Mouse (Mus musculus): Measurements from ENCODE around the gene Tut1.
"Not testable (repeated sequence)": the region's sequence is repeated elsewhere in the genome, so short reads cannot be mapped to it uniquely, and the experiment has no call there.

The Tut1 gene

GRCm38 (mm10) chr19:8942276-8942964 lies 11.2 kb upstream of the Tut1 start:
- in situ Hi-C loops (cut with MboI, MseI): no loop called here

DNA sequence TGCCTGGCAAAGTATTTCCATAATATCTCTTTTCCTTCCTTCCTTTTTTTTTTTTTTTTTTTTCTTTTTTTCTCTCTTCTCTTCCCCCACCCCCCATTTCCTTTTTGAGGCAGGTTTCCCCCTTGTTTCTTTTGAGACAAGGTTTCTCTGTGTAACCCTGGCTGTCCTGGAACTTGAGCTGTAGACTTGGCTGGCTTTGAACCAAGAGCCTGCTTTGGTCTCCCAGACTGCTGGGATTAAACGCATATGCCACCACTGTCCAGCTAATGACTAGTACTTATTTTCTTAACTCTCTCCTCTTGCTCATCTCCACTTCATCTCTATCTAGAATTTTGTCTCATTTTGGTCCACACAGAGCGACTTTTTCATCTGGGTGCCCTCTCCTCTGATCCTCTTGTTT lies 10.6 kb upstream of the Tut1 start:
- in situ Hi-C loops (cut with MboI, MseI): no loop called here

GRCm38 (mm10) chr19:8944062-8944461 lies 9.6 kb upstream of the Tut1 start:
- in situ Hi-C loops (cut with MboI, MseI): no loop called here

DNA sequence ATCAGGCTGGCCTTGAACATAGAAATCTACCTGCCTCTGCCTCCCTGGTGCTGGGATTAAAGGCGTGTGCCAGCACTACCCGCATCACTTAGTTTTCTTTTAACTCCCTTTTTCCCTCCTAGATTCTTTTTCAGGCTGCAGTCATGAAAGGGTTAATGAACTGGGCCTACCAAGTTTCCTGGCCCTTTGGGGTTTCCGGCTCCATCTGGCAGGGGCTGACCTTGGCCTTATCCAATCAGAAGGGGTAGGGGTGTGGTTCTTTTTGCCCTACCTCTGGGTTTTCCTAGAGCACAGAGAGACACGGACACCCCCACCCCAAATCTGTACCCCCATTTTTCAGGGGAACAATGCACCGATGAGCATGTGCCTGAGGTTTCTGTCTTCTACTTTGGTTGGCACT lies 8.9 kb upstream of the Tut1 start:
- in situ Hi-C loops (cut with MboI, MseI): no loop called here

GRCm38 (mm10) chr19:8945251-8945650 lies 8.4 kb upstream of the Tut1 start:
- in situ Hi-C loops (cut with MboI, MseI): no loop called here

DNA sequence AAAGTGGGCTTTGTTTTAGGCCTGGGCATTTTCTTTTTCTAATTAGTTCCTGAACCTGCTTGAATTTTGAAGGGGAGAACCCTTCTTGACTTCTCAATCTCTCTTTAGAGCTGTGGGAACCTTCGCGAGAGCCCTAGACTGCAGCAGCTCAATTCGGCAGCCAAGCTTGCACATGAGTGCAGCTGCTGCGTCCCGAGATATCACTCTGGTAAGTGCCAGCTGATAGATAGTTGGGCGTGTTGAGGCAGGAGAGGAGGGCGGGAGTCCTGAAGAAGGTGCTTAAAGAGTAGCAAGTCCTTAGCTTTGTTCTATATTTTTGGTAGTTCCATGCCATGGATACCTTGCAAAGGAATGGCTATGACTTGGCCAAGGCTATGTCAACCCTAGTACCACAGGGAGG lies 6.7 kb upstream of the Tut1 start:
- in situ Hi-C loops (cut with MboI, MseI): no loop called here

DNA sequence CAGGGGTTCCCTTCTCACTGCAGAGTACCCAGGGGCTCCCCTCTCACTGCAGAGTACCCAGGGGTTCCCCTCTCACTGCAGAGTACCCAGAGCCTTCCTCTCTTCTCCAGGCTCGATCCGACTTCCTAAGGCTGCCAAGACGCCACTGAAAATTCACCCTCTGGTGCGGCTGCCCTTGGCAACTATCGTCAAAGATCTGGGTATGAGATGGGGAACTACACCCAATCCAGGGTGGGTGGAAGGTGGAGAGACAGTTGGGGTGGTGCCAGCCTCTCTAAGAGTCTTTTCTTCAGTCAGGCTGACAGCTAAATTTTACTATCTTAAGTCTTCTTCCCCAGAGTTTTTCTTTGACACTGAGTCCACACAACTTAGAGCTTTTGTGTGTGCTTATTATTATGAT lies 3.5 kb upstream of the Tut1 start:
- in situ Hi-C loops (cut with MboI, MseI): no loop called here

- in situ Hi-C loops (cut with MboI, MseI): no loop called here
Observed at GRCm38 (mm10) chr19:8952241-8952640, 1.4 kb upstream of the Tut1 start.

GRCm38 (mm10) chr19:8954171-8954570 lies 524 bp downstream of the Tut1 start:
- in situ Hi-C loops (cut with MboI, MseI): no loop called here

GRCm38 (mm10) chr19:8962256-8962655 lies 8.6 kb downstream of the Tut1 start:
- in situ Hi-C loops (cut with MboI, MseI): loop anchor here (5.0 to 10.0 kb wide), 2 partner anchors 57 to 125 kb away; partner anchors contain the start of genes Bscl2 and Gng3

DNA sequence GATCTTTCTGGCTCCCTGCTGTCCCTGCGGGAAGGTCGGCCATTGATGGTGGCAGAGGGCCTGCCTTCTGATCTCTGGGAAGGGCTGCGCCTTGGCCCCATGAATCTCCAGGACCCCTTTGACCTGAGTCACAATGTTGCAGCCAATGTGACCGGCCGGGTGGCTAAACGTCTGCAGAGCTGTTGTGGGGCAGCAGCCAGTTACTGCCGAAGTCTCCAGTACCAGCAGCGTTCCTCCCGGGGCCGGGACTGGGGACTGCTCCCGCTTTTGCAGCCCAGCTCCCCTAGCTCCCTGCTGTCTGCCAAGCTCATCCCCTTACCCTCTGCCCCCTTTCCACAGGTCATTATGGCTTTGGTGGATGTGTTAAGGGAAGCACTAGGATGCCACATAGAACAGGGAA lies 11.4 kb downstream of the Tut1 start:
- in situ Hi-C loops (cut with MboI, MseI): loop anchor here (10.0 kb wide), 1 partner anchor 60 kb away; no protein-coding TSS in a partner anchor

- in situ Hi-C loops (cut with MboI, MseI): loop anchor here (10.0 kb wide), 1 partner anchor 61 kb away; no protein-coding TSS in a partner anchor
Observed at GRCm38 (mm10) chr19:8965771-8966170, 12.1 kb downstream of the Tut1 start.

GRCm38 (mm10) chr19:8966198-8966589 lies 12.5 kb downstream of the Tut1 start:
- in situ Hi-C loops (cut with MboI, MseI): loop anchor here (10.0 kb wide), 1 partner anchor 61 kb away; no protein-coding TSS in a partner anchor

DNA sequence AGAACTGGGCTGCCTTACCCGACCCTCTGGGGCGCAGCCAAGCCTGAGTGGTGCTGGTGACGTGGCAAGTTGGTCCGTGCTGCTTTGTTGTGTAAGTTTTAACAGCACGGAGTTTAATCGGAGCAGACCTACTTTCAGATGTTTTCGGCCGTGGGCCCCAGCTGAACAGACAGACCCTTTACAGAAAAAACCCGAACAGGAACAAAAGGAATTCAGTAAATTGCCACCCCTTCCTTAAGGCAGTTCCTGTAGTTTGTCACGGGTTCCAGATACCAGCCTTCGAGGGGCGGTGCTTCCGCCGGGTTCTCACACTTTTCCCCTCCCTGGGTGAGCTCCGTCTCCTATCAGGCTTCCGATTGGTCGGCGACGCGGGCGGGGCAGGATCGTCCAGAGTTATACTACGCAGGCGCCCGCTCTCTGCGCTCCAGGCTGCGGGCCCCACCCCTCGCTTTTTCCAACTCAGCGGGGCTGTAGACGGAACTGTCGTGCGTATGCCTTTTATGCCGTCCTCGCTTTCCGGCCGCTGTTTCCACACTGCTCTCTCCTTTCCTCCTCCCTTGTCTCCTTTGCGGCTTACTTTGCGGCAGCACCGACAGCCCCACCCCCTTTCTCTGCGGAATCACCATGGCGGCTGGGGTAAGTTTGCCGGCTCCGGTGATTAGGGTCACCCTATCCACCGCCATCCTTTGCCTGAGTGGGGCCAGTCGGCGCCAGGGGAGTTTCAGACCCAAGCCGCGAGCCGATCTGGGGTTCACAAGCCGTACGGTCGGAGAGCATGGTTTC lies 13.1 kb downstream of the Tut1 start, which contains the start of gene Eef1g:
Gene Eef1g (plus strand): TSS at position 452 of the 783 bp plus-strand sequence.
- in situ Hi-C loops (cut with MboI, MseI): loop anchor here (10.0 kb wide), 1 partner anchor 62 kb away; no protein-coding TSS in a partner anchor

GRCm38 (mm10) chr19:8967373-8967743 lies 13.7 kb downstream of the Tut1 start:
- in situ Hi-C loops (cut with MboI, MseI): loop anchor here (10.0 kb wide), 1 partner anchor 63 kb away; no protein-coding TSS in a partner anchor

DNA sequence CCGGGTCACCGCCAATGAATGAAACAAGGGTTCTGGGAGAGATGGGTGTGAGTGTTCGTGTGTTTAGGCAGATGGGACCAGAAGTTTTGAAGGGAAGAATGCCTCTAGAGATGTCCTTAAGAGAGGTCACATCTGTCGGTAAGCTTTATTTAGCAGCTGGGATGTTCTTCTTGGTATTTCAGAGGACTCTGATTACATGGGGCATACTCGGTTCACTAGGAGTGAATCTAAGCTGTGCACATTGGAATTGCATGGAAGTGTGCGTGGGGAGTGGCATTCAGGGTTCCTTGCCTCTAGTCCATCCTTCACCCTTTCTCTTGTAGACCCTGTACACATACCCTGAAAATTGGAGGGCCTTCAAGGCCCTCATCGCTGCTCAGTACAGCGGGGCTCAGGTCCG lies 14.2 kb downstream of the Tut1 start:
- in situ Hi-C loops (cut with MboI, MseI): loop anchor here (10.0 kb wide), 1 partner anchor 63 kb away; no protein-coding TSS in a partner anchor

DNA sequence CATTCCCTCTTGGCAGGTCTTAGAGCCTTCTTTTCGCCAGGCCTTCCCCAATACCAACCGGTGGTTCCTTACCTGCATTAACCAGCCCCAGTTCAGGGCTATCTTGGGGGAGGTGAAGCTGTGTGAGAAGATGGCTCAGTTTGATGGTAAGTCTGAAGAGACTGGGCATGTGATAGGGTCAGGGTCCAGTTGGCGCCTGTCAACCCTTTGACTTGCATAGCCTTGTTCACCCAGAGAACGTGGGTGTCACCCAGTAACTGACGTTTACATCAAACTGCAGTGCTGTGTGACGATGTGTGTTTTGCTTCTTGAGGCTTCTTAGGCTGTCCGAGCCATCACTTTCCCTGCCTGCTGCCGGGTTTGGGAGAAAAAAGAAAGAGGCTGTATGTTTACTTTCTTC lies 18.8 kb downstream of the Tut1 start:
- in situ Hi-C loops (cut with MboI, MseI): not testable (repeated sequence)

GRCm38 (mm10) chr19:8974638-8975037 lies 21.0 kb downstream of the Tut1 start:
- in situ Hi-C loops (cut with MboI, MseI): loop anchor here (25.0 kb wide), 1 partner anchor 462 kb away; no protein-coding TSS in a partner anchor

- in situ Hi-C loops (cut with MboI, MseI): loop anchor here (25.0 kb wide), 1 partner anchor 463 kb away; no protein-coding TSS in a partner anchor
Observed at GRCm38 (mm10) chr19:8975491-8975890, 21.8 kb downstream of the Tut1 start.

GRCm38 (mm10) chr19:8976535-8976934 lies 22.9 kb downstream of the Tut1 start:
- in situ Hi-C loops (cut with MboI, MseI): loop anchor here (25.0 kb wide), 1 partner anchor 464 kb away; no protein-coding TSS in a partner anchor

DNA sequence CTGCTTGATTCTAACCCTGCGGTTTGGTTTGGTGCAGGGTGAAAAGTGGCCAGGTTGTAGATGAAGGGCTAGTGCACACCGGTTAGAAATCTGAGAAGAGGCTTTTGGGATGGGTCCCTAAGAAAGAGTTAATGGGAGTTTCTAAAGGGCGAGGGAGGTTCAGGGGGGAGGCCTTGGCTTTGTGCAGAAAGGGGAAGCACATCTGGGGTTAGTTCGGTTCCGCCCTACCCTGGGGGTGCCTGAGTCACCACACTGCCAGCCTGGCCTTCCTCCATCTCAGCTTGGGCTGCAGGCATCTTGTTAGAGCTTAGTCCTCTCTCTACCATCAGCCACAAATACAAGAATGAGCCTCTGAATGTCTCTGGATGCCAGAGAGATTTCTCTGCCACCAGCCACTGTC lies 27.1 kb downstream of the Tut1 start:
- in situ Hi-C loops (cut with MboI, MseI): loop anchor here (25.0 kb wide), 1 partner anchor 468 kb away; no protein-coding TSS in a partner anchor

All from regulatory T cell (primary cell).